Mouse (Mus musculus) left cerebral cortex, postnatal 36 days (tissue): ENCODE data around the gene Nlrp9b. TPM values are rescaled to one million over a fixed set of nuclear protein-coding genes. Genes with fewer than 3 reads are reported as not detected.
"Not testable (repeated sequence)": the region's sequence is repeated elsewhere in the genome, so short reads cannot be mapped to it uniquely, and the experiment has no call there.

Experiments
- DNase-seq, 2 experiments: peaks; one replicate each; pipeline ENCODE4 v3.0.0; 2021 to 2022; ENCODE audit warnings: low spot score in 2 of 2, mixed read lengths in 1 of 2
- intact Hi-C: fragments of 180-260 bp; cut with DNase I; formaldehyde crosslinking; loops from one replicate; pipeline ENCODE4 v1.15.1; 2025
- total RNA-seq, 2 experiments: library from RNA; stranded (reverse); gene quantifications; 2 replicates each; pipeline ENCODE4 v1.2.3; 2021

Nlrp9b gene
- not detected for total RNA-seq

DNA sequence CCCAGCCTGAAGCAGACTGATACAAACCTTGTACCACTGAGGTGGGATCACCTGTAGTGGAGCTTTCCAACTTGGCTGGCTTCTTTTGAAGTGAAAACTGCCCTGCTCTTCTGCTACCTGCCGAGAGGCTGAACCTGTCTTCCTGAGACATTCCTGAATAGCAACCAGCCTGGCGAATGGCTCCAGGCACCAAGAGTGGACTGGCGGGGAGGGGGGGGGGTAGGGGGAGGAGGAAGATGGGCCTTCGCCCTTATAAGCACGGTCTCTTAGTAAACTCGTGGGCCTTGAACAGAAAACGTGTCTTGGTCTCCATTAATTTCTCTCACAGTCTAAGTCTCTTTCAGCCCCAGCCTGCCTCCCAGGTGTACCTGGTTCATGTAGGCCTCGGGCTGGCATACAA, at the start of gene Nlrp9b:
Gene Nlrp9b (plus strand): TSS at position 301 of the 400 bp plus-strand sequence.
- DNase-seq, intact Hi-C loops: not testable (repeated sequence)

DNA sequence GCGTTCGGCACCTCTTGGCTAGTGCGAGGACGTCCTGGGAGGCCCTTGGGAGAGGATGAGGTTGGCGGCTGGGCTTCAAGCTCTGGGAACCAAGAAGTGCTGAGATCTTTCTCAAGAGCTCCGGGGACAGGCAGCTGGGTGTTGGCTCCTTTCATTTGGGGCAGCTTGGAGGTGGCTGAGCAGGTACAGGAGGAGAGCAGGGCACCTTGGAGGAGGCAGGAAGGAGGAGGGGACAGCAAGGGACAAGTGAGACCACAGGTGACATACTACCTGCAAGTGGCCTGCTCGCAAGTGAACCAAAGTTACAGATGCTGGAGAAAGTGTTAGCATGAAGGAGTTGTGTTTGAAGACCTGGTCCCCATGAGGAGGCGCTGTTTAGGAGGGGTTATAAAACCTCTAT, 46.6 kb upstream of the Nlrp9b start:
- intact Hi-C loops = no loop called here
- DNase-seq = no peak

DNA sequence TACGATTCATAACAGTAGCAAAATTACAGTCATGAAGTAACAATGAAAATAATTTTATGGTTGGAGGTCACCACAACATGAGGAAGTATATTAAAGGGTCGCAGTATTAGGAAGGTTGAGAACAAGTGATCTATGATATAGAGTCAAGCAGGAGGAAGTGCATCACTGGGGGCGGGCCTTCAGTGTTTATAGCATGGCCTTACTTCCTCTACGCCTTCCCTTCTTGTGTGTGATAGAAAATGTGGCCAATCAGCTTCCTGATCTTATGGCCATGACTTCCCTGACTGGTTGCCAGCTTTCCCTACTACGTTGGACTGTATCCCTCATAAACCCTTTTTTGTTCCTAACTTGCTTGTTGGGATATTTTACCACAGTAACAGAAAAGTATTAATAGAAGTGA, 46.1 kb upstream of the Nlrp9b start:
- intact Hi-C loops = no loop called here
- DNase-seq = no peak

DNA sequence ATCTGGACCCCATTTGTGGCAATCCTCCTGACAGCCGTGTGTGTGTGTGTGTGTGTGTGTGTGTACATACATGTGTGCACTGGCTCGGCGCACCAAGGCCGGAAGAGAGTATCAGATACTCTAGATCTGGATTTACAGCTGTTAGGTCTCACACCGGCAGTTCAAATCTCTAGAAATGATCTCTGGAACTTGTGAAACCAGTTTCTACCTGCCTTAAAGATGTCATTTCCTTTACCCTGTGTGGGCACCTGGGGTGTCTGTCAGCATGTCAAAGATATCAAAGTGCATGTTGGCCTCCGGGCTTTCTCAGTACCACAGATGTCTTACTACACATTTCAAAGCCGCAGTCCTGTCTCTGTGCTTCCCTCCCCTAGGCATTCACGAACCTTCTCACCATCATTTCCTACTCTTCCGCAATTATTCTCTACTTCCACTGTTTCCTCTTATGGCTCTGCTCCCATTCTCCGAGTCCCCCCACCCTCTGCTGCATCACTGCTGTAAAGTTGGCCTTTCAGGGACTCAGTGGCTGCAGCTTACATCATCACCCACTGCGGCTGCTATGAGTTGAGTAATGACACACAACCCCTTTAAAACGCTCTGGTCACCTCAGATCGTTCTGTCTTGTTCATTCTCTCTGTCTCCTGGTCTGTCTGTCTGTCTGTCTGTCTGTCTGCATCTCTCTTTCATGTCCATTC, 45.3 kb upstream of the Nlrp9b start:
- intact Hi-C loops = no loop called here
- no peak for DNase-seq

DNA sequence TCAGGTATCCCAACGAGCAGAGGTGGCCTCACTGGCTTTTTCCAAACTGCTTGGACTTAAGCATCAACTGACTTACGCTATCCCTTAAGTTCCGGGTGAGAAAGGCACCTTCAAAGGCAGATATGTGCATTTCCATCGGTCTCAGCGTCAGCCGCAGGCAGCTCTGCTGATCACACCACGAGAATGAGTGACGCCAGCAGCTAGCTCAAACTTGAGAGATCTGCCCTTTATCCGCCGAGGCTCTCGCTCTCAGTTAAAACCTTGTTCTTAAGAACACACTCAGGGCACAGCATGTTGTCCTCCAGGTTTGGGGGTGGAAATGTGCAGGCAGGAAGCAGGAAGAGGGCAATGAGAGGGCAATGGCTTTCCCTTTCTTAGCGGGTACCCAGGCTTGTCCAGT, 42.3 kb upstream of the Nlrp9b start:
- intact Hi-C loops = no loop called here
- no peak for DNase-seq

DNA sequence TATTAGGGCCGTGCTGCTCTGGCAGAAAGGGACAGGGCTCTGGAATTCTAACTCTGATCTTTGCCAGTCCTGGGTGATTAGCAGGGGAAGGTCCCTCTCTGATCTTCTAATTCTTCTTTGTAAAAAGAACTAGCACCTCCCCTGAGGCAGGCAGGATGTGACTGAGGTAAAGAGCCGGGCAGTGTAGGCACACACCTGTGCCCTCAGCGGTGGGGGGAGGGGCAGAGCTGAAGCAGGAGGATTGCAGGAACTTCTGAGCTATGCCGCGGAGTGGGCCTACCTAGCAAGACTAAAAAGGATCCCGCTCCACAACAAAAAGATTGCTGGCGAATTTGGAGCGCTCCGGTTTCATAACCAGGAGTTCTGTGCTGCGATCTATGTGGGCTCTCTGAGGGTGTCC, 41.3 kb upstream of the Nlrp9b start:
- intact Hi-C loops = no loop called here
- DNase-seq = no peak

DNA sequence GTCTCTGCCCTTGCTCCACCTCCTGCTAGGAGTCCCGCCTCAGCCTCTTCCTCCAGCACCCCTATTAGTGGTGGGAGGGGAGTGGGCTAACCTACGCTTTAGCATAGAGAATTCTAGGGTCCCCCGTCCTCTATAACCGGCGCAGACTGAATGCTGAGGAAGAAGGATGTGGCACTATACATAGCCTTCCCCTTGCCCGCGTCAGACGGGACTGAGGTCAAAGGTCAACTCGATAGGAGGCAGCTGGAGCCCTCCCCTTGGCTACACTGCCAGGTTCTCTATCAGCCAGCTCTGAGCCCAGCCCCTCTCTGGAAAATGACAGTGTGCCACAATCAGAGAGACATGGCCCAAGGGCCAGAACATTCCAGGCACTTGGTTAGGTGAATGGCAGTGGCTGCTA, 40.7 kb upstream of the Nlrp9b start, which contains the start of gene Igsf23:
Gene Igsf23 (minus strand): TSS at position 168 of the 400 bp plus-strand sequence.
- intact Hi-C loops = no loop called here

DNA sequence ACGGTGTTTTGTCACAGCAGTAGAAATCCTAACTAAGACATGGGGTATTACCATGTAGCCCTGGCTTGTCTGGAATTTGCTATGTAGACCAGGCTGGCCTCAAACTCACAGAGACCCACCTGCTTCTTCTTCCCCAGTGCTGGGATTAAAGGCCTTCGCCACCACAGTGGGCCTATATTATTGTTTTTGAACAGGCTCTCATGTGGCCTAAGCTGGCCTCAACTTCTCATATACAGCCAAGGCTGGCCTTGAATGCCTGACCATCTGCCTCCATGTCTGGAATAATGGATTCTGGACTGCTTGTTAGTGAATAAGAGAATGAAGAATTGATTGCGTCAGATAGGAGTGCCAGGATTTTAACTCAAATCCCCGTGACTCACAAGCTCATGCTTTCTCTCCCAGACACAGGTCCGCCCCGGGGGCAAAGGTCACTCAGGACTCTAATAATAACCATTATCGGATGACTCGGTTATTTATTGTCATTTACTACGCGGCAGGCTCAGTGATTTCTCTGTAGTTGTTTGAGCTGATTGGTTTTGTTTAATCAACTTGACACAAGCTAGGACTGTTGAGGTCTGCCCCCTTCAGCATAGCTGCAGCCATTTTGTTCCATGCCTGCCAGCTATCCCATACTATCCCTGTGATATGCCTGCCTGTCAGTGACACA, 38.8 kb upstream of the Nlrp9b start:
- intact Hi-C loops = no loop called here
- DNase-seq = no peak

More for the DNA sequence above, 40.7 kb upstream of the Nlrp9b start, which contains the start of gene Igsf23:
- no peak for DNase-seq

DNA sequence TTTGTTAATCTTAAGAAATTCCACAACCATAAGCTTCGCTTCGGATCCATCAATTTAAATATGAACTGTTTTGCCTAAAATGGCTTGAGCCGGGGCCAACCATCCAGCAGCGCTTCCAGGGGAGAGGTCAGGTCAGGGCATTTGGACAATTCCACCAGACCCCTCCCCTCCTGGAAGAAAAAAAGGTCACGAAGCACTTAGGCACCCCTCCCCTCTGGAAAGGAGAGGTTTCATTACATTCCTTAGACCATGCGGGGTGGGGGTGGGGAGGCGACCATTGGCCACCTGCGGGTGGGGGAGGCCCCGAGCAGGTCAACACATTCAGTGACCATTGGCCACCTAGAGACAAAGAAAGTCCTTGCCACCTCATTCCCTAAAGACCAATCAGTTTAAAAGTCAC, 38.2 kb upstream of the Nlrp9b start:
- intact Hi-C loops = no loop called here
- no peak for DNase-seq

DNA sequence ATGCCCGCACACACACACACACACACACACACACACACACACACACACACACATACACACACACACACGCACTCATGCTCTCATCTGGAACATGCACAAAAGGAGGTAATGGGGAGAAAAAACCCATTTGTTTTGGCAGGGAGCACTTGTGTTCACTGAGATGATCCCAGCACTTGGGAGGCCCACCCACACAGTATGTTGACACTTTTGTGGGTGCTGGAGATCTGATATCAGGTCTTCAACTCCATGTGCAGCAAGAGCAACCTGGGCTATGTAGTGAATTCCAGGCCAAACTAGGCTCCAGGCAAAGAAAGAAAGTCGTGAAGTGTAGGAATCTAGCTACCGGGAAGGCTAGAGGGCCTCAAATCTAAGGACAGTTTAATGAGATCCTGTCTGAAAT, 35.4 kb upstream of the Nlrp9b start:
- DNase-seq = no peak
- intact Hi-C loops = loop anchor here (1.0 kb wide), 1 partner anchor 46 kb away; no protein-coding TSS in a partner anchor

DNA sequence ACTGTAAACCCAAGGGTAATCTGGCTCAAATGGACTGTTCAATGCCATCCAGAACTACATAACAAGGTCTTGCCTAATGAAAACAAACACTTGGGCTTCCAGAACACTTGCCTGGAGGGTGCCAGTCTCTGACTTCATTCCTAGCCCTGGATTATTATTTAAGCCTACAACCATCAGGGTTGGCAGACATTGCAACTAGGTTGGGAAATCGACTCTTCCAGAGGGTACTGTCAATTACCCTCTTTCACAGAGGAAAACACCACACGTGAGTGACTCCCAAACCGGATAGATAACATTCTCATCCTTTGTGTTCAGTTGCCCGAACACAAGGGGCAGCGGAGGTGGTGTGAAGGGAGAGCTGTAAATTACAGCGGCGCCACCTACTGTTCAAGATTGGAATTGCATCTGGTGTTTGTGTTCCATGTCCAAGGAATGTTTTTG, 34.9 kb upstream of the Nlrp9b start:
- peak; percentile 75 to 84 for DNase-seq
- intact Hi-C loops = loop anchor here (1.0 kb wide), 1 partner anchor 46 kb away; no protein-coding TSS in a partner anchor

DNA sequence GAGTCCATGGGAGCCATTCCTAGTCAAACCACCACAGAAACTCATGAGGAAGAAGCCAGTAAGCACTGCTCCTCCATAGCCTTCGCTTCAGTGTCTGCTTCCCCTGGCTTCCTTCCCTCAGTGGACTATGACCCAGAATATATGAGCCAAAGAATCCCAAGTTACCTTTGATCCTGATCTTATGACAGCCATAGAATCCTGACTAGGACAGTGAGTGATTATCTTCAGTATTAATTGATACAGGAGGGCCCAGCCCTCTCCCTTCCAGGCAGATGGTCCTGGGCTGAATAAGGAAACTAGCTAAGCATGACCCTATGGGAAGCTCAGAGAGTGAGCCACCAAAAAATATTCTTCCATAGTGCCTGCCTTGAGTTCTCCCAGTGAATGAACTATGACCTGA, 28.8 kb upstream of the Nlrp9b start:
- intact Hi-C loops = no loop called here

DNA sequence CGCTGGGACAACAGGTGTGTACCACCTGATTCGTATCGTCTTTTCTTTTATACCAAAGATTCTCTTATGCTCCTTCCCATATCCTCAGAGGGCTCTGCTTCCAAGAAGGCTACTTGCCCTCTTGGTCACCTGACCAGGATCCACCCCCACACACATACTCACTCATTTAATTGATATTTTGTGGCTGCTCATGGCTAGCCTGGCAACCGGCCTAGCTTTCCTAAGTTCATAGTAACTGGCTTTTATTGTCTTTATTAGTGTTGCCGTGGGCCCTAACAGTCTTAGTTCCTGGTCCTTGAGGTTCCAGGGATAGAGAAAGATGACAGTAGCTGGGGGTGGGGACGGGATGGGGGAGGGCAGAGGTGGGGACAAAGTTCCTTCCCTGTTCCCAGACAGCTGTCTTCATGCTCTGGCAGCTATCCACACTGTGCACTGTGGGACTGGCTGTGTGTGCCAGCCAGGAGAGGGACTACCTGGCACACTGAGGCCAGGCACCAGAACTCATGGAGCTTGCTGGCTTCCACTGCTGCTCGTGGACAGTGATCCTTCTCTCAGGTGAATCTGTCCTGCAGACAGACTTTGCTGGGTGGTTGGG, 26.2 kb upstream of the Nlrp9b start, which contains the start of gene Ceacam20:
Gene Ceacam20 (plus strand): TSS at position 428 of the 595 bp plus-strand sequence.
- intact Hi-C loops = no loop called here
- DNase-seq = no peak

More for the DNA sequence above, 28.8 kb upstream of the Nlrp9b start:
- DNase-seq = no peak

DNA sequence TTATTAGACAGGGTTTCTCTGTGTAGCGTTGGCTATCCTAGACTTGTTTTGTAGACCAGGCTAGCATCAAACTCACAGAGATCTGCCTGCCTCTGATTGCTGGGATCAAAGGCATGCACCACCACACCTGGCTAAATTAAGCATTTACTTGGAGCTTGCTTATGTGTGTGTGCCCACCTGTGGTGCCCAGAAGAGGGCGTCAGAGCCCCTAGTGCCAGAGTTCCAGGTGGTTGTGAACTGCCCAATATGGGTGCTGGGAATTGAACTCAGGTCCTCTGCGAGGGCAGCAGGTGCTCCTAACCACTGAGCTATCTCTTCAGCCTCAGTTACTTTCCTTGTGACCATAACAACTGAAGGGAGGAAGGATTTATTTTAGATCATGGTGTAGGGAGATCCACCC, 22.2 kb upstream of the Nlrp9b start:
- no peak for DNase-seq
- intact Hi-C loops = no loop called here

DNA sequence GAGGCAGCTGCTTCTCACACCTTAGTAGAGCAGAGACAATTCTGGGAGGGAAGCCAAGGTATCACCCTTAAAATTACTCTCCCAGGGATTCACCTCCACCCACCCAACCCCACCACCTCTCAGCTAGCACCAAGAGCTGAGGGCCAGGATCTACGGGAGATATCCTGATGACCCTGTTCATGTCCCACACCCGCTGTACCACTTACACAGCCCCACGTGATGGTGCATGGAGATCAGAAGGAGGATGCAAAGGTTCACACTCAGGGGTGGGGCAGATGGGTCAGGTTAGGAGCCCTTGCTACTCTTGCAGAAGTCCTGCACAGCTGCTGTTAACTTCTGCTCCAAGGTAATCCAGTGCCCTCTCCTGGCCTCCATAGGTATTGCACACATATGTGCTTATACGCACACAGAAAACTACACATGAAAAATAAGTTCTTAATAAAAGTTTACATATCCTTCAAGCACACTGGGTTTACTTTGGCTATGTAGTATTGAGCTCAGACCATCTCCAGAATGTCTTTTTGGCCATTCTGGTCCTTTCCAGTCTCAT, 21.6 kb upstream of the Nlrp9b start:
- intact Hi-C loops = no loop called here

DNA sequence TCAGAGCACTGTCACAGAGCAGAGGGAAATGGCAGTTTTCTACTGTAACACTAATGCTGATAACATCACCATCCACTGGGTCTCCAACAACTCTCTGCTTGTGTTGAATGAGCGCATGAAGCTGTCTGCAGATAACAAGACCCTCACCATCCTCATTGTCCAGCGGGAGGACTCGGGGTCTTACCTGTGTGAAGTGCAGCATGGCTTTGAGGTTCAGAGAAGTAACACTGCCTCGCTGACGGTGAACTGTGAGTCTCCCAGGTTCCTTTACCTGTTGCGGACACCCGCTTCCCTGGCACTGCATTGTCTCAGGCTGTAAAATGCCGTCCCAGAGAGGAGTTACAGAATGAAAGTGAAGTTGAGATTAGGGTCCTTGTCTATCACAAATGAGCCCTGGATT, 21.1 kb upstream of the Nlrp9b start:
- no peak for DNase-seq
- intact Hi-C loops = no loop called here

More for the DNA sequence above, 21.6 kb upstream of the Nlrp9b start:
- no peak for DNase-seq

DNA sequence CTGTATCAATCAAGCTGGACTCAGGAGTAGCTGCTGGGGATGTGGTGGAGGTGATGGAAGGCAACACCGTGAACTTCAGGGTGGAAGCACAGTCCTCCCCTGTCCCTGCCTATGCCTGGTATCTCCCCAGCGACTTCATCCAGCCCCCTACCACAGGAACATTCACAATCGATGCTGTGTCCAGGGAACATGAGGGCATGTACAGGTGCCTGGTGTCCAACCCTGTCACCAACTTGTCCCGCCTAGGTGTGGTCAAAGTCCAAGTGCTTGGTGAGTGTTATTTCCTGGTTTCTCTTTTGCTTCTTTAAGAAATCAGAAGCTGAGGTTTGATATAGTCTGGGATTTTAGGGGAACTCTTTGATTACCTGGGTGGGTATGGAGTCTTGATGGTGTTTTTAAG, 19.7 kb upstream of the Nlrp9b start:
- no peak for DNase-seq
- intact Hi-C loops = no loop called here

DNA sequence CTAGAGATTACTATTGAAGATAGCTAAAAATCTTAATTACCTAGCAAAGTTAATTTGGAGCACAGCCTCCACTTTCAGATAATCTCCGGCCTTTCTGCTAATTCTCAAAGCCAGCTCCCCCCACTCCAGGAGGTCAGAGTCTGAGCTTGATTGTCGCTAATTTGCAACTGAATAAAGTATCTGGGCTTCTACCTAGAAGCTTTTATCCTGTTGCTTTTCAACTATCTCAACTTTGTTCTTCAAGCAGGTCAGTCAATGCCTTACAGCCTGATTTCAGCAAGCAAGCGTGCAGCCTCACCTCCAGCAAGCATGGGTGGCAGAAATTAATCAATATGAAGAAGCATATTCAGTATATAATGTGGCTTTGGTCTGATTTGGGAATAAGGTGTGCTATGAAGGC, 5.5 kb downstream of the Nlrp9b start:
- intact Hi-C loops, DNase-seq: not testable (repeated sequence)

DNA sequence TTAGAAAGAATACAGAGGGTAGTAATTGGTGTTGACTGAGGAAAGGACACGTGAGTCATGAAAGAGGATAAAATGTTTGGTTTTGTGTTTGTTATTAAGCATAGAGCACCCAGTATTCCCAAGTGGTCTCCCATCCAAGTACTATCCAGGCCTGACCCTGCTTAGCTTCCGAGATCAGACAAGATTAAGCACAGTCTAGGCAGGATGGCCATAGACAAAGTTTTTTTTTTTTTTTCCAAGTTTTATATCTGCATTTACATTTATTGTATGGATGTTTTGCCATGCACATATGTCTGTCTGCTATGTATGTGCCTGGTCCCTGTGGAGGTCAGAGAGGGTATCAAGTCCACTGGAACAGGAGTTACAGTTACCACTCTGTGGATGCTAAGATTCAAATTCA, 18.7 kb downstream of the Nlrp9b start:
- no peak for DNase-seq
- intact Hi-C loops = no loop called here

DNA sequence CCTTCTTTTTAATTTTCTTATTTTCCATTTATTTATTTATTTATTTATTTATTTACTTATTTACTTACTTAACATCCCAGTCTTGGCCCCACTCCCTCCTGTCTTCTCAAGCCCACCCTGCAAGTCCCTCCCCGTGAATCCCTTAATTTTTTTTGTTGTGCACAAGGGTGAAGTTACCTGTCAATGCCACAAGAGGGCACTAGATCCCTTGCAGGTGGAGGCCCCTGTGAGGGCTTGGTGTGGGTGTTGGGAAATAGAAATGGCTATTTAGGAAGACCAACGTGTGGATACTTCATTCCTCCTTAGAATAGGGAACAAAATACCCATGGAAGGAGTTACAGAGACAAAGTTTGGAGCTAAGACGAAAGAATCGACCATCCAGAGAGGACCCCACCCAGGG, 72.8 kb downstream of the Nlrp9b start:
- intact Hi-C loops, DNase-seq: not testable (repeated sequence)
